Mouse (Mus musculus) fat pad, adult 2 months (tissue): ENCODE measurements around the gene Olfr518.

Source experiments
- DNase-seq: peaks from one replicate; pipeline ENCODE4 v3.0.0-alpha.2; 2011; ENCODE audit warnings: low read depth, low spot score; ENCODE audit errors: extremely low read depth

Gene Olfr518

DNA sequence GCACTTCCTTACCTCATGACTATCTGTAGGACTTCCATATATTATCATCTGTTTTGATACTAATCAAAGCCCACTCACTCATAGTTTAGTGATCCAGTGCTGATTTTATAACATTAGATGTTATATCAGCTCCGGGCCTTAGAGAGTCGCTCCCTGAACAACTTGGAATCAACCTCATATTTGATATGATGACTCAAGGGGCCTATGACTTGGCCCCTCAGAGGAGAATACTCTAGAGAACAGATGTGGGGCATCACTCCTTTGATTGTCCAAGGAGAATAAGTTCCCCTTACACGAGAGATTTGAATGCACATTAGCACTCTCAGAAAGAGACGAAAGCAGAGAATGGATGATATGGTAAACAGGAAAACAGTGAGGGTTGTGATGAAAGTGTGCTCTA lies at the start of gene Olfr518:
Olfr518 (minus strand) TSS at position 101 of the 400 bp plus-strand sequence.
- no peak for DNase-seq

- DNase-seq, result peak; percentile 95
Measured at GRCm38 (mm10) chr7:108933794-108934731, 49.3 kb upstream of the Olfr518 start, which contains the start of gene Eif3f. Gene Eif3f, plus strand, starts transcription at chr7:108934417.

DNA sequence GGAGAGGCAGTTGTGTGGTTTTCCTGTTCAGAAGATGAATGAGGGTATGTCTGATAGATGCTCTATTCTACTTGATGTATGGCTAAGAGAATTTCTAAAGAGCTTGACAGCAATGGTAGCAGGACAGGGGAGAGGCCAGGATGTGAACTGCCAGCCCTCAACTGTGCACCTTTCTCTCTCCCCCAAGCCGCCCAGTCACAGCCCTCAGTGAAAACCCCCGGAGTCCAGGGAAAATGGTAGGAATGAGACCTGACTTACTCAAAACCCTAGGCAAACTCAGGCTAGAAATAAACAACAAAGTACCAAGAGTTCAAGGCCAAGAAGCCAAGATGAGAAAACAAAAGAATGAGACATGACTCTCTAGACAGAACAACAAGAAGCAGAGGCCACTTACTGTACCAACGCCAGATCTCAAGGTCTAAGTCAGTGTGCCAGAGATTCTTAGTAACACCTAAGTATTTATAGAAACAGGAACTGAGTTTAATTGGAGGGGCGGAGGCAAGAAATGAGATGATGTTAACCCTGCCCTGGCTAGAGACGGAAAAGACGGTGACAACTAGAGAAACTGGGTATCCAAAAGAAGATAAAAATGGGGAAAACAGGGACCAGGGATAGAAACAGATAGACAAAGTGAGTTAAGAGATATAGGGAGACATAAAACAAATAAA lies 45.1 kb upstream of the Olfr518 start, which contains the start of gene Nlrp10:
Nlrp10 (minus strand) TSS at position 453 of the 668 bp plus-strand sequence.
- DNase-seq, result no peak

- DNase-seq, result peak; percentile 43
Measured at GRCm38 (mm10) chr7:108928280-108929188, 43.7 kb upstream of the Olfr518 start.

DNA sequence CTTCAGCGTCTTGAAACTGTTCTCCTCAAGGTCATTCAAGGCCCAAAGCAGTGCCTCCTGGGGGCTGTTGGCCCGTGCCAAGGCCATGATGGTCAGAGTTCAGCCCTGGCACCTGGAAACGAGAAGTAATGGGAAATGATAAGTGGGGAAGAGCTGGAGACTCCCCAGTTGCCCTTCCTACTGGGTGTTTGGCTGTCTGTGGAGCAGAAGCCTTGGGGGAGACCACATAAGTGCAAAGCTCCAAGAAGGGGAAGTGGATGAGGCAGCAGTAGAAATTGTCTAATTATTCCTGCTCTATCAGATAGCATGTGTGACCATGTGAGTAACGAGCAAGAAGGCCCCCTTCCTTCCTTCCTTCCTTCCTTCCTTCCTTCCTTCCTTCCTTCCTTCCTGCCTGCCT lies 42.2 kb upstream of the Olfr518 start:
- DNase-seq, result no peak

DNA sequence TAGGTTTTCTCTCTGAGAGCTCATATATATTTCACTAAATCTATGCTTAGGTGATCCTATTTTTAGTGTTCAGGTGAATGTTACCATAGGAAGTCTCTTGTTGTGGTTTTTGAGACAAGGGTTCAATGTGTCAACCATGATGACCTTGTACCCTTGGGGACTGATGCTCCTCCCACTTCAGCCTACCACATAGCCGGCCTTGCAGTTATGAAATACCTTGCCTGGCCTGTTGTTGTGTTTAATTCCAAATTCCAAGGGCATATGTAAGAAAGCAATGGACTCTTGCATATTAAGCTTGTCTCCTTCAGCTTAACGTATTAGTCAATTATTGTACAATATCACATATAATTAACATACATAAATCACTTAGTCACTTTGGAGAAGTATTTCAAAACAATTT lies 19.2 kb upstream of the Olfr518 start:
- DNase-seq, result no peak

GRCm38 (mm10) chr7:108894320-108894719 lies 9.5 kb upstream of the Olfr518 start, which contains the start of gene Olfr519:
Gene Olfr519, minus strand, starts transcription at chr7:108894420.
- no peak for DNase-seq

GRCm38 (mm10) chr7:108872279-108872678 lies 12.5 kb downstream of the Olfr518 start, which contains the start of gene Olfr517:
Gene Olfr517, minus strand, starts transcription at chr7:108872379.
- DNase-seq, result no peak

DNA sequence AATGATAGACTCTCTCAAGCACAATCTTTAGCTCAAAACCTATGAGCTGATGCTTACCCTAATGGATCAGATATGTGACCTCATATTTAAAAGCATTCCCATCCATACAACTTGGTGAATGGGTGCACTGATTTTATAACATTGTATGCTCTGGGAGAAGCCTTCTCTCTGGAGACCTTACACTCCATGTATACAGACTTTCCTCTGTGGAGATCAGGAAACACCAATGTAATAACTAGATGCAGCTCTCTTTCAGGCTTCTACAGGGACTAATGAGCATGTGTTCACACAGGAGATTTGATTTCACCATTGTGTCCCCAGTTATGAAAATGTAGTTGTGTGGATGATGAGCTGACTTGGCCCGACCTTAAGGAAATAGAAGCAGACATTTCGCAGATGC lies 34.4 kb downstream of the Olfr518 start, which contains the start of gene Olfr516:
Olfr516 (minus strand) TSS at position 101 of the 400 bp plus-strand sequence.
- DNase-seq, result no peak
